Mouse (Mus musculus) liver, adult (tissue): ENCODE measurements around the gene Hoxd9.

ENCODE experiments used
- GATA4 ChIP-seq: IDR thresholded peaks from 2 replicates; pipeline ENCODE4 v1.6.1; 2014; ENCODE audit warnings: mild to moderate bottlenecking, low read length; ENCODE audit not compliant: insufficient replicate concordance

Hoxd9 gene

DNA sequence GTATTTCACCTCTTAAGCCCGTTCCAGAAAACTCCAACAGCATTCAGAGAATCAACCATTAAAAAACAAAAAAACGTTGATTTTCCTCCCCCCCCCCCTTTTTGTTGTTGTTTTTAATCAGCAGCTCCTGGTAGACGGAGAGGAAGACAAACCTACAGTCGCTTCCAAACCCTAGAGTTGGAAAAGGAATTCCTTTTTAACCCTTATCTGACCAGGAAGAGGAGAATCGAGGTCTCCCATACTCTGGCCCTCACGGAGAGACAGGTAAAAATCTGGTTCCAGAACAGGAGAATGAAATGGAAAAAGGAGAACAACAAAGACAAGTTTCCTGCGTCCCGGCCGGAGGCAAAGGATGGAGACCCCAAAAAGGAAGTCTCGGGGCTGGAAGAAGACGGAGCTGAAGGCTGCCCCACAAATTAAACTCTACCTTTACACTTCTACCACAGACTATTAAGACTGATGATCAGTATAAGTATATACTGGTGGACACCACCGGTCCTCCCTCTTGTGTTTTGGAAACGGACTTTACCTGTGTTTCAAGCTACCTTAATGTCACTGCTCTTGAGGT is 8.9 kb downstream of the Hoxd9 start:
- TF ChIP-seq GATA4 = no peak

DNA sequence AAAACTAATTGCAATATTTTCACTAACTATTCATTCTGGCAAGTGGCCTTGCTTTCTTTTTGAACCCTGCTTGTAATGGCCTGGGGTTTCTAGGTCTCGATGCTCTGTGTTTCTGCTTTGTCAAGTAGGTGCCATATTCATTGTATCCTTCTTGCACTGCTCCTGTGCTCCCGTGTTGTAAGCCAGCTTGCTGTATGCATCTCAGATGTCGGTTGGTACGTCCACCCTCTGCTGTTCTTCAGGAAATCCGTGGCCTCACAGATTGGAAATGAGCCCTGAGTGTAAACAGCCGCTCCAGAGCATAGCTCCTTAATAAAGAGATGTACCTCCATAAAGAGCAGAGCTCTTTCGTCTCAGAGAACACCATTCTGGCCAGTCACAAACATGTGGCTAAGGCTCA is 10.1 kb downstream of the Hoxd9 start:
- no peak for TF ChIP-seq GATA4

DNA sequence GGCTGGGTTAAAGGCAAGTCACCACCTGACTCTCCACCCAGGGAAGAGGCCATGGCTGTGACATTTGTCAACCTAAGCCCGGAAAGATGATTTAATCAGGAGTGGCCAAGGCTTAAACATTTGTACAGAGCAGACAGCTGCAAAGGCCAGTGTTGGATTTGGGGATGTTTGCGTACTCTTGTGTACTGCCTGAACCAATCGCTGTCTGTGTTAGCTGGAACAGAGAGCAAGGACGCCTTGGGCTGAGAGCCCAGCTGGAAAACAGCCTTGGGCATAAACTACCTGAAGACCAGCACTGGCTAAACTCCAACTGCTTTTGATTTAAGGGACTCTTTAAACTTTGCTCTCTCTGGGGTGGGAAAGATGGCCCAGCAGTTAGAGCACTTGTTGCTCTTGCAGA is 11.1 kb downstream of the Hoxd9 start:
- TF ChIP-seq GATA4 = no peak

DNA sequence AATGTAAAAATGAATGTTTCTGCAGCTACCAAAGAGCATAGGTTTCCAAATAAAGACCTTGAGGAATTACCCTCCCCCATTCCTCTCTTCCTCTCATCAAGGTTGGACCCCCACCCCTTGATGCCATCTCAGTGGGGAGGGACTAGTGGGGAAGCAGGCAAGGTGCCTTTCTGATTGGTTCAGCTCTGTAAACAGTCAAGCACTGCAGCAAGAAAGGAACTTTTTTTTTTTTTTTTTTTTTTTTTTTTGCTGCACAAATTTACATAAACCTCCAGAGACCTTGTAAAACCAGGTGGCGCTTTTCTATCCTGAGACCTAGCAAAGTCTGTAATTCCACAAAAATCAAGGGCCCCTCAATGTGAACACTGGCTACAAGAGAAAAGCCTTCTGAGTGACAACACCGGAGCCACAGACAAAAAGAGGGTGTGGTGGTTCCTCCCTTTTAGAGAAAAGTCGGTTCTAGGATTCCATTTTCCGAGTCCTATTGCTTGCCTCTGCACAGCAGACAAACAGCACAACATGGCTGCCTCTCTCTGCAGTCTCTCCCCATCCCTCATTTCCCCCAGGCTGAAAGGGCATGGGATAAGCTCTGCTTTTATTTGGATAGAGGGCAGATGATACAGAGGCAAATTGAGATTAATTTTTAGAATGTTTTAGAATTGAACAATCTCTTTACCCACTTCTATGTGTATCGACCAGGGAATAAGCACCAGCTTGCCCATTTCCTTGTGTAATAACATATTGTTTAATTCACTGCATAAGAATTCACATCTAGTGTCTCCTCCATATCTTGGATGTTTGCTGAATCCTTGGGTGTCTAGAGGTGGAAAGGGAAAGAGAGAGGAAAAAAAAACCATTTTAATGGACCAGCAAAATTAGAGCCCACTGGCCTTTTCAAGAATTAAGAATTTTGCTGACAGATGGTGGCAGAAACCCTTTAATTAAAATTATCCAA is 12.2 kb downstream of the Hoxd9 start:
- no peak for TF ChIP-seq GATA4

DNA sequence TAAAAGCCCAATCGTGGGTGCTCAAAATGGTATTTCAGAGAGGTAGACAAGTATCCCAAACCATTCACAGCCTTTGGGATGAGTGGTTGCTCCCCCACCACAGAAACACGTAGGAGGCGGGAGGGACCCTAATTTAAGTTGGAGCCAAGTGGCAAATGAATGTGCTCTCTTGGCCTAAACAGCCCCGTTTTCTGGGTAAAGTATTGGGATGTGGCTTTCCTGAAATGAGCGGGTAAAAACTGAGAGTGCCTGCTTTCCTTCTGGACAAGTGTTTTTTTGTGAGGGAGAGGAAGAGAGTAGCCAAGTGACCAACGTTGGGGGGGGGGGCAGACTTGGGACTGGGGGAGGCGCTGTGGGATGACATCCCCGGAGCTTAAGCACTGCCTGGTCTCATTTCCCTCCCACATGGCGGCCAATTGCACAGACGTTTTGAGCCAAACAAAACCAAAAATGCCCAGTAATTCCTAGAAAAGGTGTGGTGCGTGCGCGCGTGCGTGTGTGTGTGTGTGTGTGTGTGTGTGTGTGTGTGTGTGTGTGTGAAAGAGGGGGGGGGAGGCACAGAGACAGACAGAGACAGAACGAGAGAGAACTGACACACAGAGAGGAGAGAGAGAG is 13.5 kb downstream of the Hoxd9 start:
- no peak for TF ChIP-seq GATA4

DNA sequence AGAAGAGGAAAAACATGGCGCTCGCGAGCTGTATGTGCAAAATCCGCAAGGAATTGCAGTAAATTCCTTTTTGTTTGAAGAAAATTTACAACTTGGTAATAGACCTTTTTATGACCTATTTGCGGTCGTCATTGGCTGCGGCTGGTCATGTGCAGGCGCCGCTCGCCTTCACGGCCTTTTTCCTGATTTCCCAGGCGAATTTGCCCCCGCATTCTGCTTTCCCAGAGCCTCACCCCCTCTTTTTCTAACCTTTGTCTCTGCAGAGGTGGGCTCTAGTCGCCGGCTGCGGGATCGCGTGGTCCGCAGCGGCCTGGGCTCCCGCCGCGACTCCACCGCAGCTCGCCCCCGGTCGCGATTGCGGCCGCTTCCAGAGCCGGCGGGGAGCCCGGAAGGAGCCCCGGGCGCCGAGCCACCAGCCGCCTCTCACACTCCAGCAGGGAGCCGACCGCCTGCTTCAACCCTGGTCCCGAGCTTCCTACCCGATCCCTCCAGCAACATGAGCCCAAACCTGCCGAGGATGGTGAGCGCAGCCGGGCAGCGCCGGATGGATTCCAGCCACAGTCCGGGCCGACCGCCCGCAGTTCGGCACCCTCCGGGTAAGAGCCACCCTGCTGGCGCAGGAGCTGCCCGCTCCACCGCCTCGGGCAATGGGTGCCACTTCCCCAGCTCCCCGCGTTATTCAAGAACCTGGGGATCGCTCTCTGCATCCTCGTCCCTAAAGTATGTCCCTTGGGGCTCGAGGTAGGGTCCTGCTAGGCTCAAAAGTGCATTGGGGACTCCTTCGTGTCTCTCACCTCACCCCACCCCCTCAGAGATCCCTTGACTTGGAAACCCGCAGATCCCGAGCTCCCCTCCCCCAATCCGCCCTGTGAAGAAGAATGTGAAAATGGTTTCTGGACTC is 14.4 kb downstream of the Hoxd9 start, which contains the start of the genes Hoxd3 and Hoxd4:
Hoxd3 (plus strand) TSS at position 207 of the 901 bp plus-strand sequence.
Hoxd4 (plus strand) TSS at position 209 of the 901 bp plus-strand sequence.
- no peak for TF ChIP-seq GATA4

DNA sequence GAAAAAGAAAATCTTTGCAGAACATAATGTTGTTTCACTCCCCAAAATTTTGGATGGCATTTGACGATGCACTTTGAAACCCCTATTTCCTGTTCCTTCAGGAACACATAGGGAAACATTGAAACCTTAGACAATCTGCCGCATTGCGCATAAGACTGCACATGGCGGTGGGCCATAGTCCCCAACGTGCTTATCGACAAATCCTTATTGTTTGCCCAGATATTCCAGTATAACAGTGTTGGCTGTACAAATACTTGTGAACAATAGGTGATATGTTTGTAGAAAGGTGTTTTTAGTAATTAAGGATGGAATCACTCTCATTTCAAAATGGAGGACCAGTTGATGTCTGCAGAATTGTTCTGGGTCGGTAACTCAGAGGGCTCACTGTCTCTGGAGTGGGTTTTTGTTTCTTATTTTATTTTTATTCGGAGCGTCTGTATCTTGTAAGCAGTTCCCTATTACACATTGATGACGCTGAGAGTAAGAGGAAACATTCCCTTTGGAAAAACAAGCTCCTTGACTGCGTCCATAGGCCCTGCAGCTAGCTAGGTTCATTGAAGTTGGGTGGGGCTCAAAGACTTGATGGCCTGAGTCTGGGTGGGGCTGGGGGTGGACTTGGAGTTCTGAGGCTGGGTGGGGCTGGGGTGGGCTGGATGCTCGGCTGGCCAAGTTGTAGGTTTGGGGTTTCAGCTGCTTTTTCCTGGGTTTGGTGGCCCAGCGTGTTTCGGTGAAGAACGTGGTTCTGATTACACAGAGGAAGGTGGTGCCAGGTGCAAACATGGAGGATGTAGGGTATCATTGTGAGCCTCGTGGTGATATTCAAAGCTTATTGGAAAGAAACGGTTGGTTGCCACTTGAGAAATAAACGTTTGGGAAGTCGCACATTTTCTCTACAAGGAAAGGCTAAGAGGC is 16.0 kb downstream of the Hoxd9 start:
- TF ChIP-seq GATA4 = no peak

DNA sequence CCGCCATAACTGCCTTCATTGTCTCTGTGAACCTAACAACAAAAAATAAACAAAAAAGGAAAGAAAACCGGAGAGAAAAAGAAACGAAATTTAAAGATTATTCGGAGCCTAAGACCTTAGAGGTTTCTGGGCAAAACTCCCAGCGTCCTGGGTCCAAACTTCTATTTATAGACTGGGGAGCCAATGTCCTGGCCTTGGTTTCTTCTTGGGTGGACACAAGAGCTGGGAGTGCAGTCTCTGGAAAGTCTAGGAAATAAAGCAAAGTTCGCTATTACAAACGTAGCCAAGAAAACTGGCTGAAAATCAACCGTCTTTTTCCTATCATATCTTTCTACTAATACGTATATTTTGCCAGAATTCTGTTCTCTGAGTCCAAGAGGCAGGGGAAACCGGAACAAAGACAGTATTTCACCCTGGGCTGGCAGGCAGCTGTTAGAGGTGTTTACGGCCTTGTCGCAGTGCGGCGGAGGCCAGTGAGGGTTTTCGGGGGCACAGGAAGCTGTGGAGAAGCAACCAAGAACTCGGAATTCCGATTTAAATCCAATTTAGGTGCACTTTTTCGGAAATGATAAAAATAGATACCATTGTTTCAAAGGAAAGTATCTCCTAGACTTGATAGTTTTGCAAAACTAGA is 16.7 kb downstream of the Hoxd9 start:
- TF ChIP-seq GATA4 = no peak

DNA sequence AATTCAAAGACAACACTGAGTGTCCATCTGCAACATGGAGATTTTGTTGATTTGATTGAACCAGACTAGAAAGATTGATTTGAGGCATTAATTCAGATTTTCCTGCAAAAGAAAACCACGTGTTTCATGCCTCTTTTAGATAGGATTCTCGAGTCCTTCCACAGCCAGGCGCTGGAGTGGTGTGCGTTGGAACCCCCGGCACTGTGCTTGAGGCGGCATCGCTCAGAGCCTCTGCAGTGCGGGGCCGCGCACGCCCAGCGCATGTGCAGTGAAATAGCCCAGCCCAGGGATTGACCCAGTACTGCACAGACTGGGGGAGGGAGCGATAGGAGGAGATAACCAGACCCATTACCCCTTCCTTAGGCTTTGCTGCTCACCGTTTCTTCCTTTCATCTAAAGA is 17.4 kb downstream of the Hoxd9 start:
- TF ChIP-seq GATA4 = no peak

DNA sequence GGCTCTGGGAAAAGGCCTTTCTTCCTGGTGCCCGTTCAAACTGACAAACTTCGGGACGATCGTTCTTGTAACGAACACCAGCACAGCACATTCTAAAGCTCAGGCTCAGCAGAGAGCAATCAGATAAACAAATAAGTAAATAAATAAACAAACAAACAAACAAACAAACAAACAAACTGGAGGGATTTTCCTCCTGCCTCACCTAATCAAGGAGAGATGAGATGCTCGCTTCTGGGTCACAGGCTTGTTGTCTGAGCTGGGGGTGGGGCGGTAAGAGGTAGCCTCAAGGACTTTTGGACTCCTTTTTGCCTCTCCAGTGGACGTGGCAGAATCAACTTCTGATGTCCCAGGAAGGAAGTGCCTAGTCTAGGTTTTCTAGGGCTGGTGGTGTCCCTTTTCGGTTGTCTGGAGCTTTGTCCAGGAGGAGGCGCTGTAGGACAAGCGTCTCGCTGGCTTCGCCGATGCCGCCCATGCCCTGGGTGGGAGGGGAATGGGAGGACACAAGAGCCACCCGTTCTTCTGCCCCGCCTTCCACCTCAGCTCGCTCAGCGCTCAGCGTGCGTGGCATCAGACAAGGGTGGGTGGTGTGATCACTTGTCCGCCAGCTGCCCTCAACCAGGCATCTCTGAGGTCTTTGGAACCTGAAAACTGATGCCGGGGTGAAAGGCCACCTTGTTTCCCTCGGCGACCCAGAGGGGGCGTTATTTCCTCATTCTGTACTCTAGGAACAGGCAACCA is 18.1 kb downstream of the Hoxd9 start:
- TF ChIP-seq GATA4 = no peak

DNA sequence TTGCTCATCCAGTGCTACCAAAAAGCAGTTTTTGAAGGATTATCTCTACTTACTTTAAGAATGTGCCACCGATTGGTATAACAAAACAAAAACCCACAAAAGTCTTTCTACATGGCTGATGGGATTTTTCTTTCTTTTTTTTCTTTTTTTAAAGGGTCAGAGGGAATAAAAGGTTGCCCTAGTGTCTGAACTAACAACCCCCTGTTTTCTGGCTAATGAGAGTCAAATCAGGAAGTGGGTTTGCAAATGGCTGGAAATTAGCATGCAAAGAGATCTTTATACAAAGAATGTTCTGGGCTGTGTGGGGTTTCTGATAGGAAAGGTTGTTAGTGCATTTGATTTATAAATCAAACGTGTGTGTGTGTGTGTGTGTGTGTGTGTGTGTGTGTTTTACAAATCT is 22.9 kb downstream of the Hoxd9 start:
- no peak for TF ChIP-seq GATA4

DNA sequence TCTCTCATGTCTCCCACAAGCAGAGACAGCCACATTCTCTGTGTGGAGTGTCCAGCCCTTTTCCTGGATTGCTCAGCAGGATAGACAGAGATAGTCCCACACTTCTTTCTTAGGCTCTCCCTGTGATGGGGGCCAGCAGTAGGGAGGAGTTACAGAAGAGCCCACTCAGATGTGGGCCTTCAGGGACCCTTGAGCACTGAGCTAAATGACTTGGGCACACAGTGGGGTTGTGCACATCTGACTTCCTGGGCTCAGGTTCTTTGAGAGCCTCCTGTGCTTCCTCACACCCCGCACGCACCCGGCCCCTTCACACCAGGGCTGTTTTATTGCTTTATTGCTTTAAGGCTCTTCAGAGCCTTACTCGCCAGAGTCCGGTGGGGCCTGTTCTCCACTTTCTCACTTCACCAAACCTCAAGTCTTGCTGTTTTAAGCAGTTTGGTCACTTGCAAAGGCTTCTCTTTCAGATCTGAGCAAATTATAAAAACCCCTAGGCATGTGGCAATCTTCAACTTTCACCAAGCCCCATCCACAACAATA is 23.5 kb downstream of the Hoxd9 start:
- no peak for TF ChIP-seq GATA4

DNA sequence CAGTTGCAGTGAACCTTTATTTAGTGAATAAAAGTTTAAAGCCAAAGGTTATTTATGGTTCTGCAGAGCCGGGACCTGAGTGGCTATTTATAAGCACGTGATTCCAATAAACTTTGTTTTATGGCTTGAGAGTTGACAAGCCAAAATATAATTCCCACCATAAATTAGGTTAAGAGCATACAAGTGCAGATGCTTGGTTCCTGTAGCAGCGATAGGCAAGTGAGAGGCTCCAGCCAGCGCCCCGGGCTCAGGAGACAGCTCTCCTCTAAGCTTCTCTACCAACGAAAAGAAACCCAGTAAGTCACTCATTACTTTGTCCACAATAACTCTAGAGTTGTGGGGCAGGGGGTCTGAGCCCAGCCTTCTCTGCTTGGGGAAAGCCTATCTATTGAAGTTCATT is 24.4 kb downstream of the Hoxd9 start:
- no peak for TF ChIP-seq GATA4
